Mouse (Mus musculus): ENCODE results near the gene Fndc3c1.

Fndc3c1 gene

GRCm38 (mm10) chrX:106485101-106485651 lies at the start of gene Fndc3c1:
Gene Fndc3c1 (minus strand): TSS chrX:106485401.
- in situ Hi-C loops (cut with MboI; ENCODE audit: unreplicated experiment in 2 of 2), result loop anchor here in 1 of 2 experiments (10.0 kb wide), 1 partner anchor 280 kb away; no protein-coding TSS in a partner anchor

GRCm38 (mm10) chrX:106486451-106486850 lies 1.2 kb upstream of the Fndc3c1 start:
- in situ Hi-C loops (cut with MboI; ENCODE audit: unreplicated experiment in 2 of 2), result loop anchor here in 1 of 2 experiments (10.0 kb wide), 1 partner anchor 278 kb away; no protein-coding TSS in a partner anchor

GRCm38 (mm10) chrX:106485671-106486070 lies 470 bp upstream of the Fndc3c1 start:
- in situ Hi-C loops (cut with MboI; ENCODE audit: unreplicated experiment in 2 of 2), result loop anchor here in 1 of 2 experiments (10.0 kb wide), 1 partner anchor 279 kb away; no protein-coding TSS in a partner anchor

GRCm38 (mm10) chrX:106479891-106480290 lies 5.3 kb downstream of the Fndc3c1 start:
- in situ Hi-C loops (cut with MboI; ENCODE audit: unreplicated experiment in 2 of 2), result loop anchor here in 1 of 2 experiments (10.0 kb wide), 1 partner anchor 285 kb away; no protein-coding TSS in a partner anchor

- in situ Hi-C loops (cut with MboI; ENCODE audit: unreplicated experiment in 2 of 2), result loop anchor here in 1 of 2 experiments (10.0 kb wide), 1 partner anchor 361 kb away; the partner anchor contains the start of gene Atp7a
Measured at GRCm38 (mm10) chrX:106385304-106385703, 99.9 kb downstream of the Fndc3c1 start.

GRCm38 (mm10) chrX:106380608-106381007 lies 104.6 kb downstream of the Fndc3c1 start:
- in situ Hi-C loops (cut with MboI; ENCODE audit: unreplicated experiment in 2 of 2), result loop anchor here in 1 of 2 experiments (10.0 kb wide), 1 partner anchor 356 kb away; the partner anchor contains the start of gene Atp7a

Data from v-Abl transformed pro-B cells (cell line).